Mouse (Mus musculus) heart, embryonic 16.5 days (tissue): ENCODE measurements around the gene Fancl. TPM values are rescaled to one million over a fixed set of nuclear protein-coding genes. Genes with fewer than 3 reads are reported as not detected.

Experiments
- ATAC-seq: fragments of 200-750 bp; cut with Nextera tagmentation; replicated peaks from 2 replicates; pipeline ENCODE4 v1.8.0; 2017; ENCODE audit warnings: moderate number of reproducible peaks; ENCODE audit not compliant: insufficient read depth, low FRiP score; ENCODE audit errors: extremely low read depth
- H3K27ac ChIP-seq: fragments of 300-500 bp; sonication (generic); 2 replicates; pipeline ENCODE4 v1.5.1; 2014; ENCODE audit warnings: mild to moderate bottlenecking, low read length, control low read depth, moderate library complexity
- H3K27me3 ChIP-seq: fragments of 300-500 bp; sonication (generic); 2 replicates; pipeline ENCODE4 v1.6.1; 2014; ENCODE audit warnings: low read length, mixed read lengths; ENCODE audit not compliant: control insufficient read depth, insufficient read depth
- H3K36me3 ChIP-seq: fragments of 300-500 bp; sonication (generic); 2 replicates; pipeline ENCODE4 v1.6.1; 2014; ENCODE audit not compliant: control insufficient read depth, insufficient read depth
- H3K4me1 ChIP-seq: fragments of 300-500 bp; sonication (generic); 2 replicates; pipeline ENCODE4 v1.6.1; 2014; ENCODE audit warnings: low read length, mixed read lengths; ENCODE audit not compliant: control insufficient read depth, insufficient read depth
- H3K4me2 ChIP-seq: fragments of 300-500 bp; sonication (generic); 2 replicates; pipeline ENCODE4 v1.6.1; 2014; ENCODE audit warnings: low read depth, mild to moderate bottlenecking, control low read depth, low read length
- H3K4me3 ChIP-seq: fragments of 300-500 bp; sonication (generic); 2 replicates; pipeline ENCODE4 v1.5.1; 2014; ENCODE audit warnings: mild to moderate bottlenecking, control low read depth, low read length
- H3K9ac ChIP-seq: fragments of 300-500 bp; sonication (generic); 2 replicates; pipeline ENCODE4 v1.6.1; 2014; ENCODE audit warnings: low read length, control low read depth
- H3K9me3 ChIP-seq: fragments of 300-500 bp; sonication (generic); replicated peaks from 2 replicates; pipeline ENCODE4 v1.6.1; 2016; ENCODE audit warnings: low read length; ENCODE audit not compliant: control insufficient read depth
- WGBS: fragments of 180-500 bp; shearing (Covaris S2); extraction: QIAGEN DNeasy Blood & Tissue Kit; methylation state at CpG from one replicate; pipeline ENCODE4 v1.1.7; 2014; 5-methylcytosine and 5-hydroxymethylcytosine counted together
- polyA plus RNA-seq: library from polyadenylated mRNA; unstranded; fragments of >200 nt; fragmentation: Nextera tagmentation; extraction: Ambion mirVana; gene quantifications from 2 replicates; pipeline ENCODE4 v1.2.1, GENCODE M21; 2015

The Fancl gene
- polyA plus RNA-seq, 1 experiment from 2014 or later: 20.9 TPM

DNA sequence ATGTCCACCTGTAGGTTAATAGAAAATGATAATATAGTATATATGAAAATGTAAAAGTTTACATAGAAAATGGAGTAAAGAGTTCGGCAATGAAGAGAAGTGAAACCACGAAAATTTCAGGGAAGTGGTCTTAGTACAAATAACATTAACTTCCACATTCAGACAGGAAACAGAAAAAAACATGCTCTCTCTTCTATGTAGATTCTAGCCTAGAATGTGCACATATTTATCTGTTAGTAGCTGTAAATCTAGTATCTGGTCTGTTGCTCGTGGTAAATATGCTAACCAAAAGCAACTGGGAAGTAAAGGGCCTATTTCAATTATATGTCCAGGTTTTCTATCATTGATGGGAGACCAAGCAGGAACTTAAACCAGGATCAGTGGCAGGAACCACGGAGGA, 66.8 kb downstream of the Fancl start:
- no peaks in the 10 kb centered on the region for H3K27me3 ChIP-seq
- H3K9me3 ChIP-seq: no peaks in the 10 kb centered on the region
- WGBS: 79% methylated on average over 4 of the region's 4 CpGs
- H3K4me1 ChIP-seq: no peaks in the 10 kb centered on the region
- ATAC-seq: no peak
- H3K4me3 ChIP-seq: no peak overlapping the region
- H3K9ac ChIP-seq: no peak overlapping the region
- no peaks in the 10 kb centered on the region for H3K36me3 ChIP-seq
- no peak overlapping the region for H3K27ac ChIP-seq
- no peak overlapping the region for H3K4me2 ChIP-seq

DNA sequence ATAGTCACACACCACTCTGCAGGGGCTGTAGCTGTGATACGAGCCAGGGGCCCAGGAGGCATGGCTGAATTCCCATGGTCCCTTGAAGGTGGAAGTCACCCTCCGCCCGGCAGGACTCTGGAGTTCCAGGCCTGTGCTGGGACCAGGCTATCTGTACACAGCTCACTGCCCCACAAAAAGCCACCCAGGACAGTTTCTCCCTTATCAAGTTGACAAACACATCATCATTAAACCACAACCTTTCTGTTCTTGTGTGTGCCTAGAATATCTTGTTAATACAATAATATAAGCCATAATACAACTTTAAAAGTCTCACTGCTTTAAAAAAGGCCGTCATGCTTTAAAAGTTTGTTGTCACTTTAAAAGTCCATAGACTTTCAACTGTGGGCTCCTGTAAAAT, 68.1 kb downstream of the Fancl start:
- Histone ChIP-seq H3K36me3 (no peaks in the 10 kb centered on the region), H3K27me3 (no peaks in the 10 kb centered on the region), H3K4me3 (no peak overlapping the region), H3K9ac (no peak overlapping the region), H3K4me2 (no peak overlapping the region), H3K9me3 (no peaks in the 10 kb centered on the region), H3K27ac (no peak overlapping the region), H3K4me1 (no peaks in the 10 kb centered on the region)
- ATAC-seq: no peak
- WGBS: 79% methylated on average over 4 of the region's 4 CpGs

GRCm38 (mm10) chr11:26477037-26477739, 91.3 kb downstream of the Fancl start:
- no peaks in the 10 kb centered on the region for H3K4me1 ChIP-seq
- WGBS: 58% methylated on average over 6 of the region's 6 CpGs
- peaks cover 13% of the 10 kb centered on the region for H3K36me3 ChIP-seq
- ATAC-seq: no peak
- no peak overlapping the region for H3K27ac ChIP-seq
- no peaks in the 10 kb centered on the region for H3K9me3 ChIP-seq
- no peak overlapping the region for H3K4me3 ChIP-seq
- no peak overlapping the region for H3K9ac ChIP-seq
- H3K4me2 ChIP-seq: no peak overlapping the region
- H3K27me3 ChIP-seq: no peaks in the 10 kb centered on the region

DNA sequence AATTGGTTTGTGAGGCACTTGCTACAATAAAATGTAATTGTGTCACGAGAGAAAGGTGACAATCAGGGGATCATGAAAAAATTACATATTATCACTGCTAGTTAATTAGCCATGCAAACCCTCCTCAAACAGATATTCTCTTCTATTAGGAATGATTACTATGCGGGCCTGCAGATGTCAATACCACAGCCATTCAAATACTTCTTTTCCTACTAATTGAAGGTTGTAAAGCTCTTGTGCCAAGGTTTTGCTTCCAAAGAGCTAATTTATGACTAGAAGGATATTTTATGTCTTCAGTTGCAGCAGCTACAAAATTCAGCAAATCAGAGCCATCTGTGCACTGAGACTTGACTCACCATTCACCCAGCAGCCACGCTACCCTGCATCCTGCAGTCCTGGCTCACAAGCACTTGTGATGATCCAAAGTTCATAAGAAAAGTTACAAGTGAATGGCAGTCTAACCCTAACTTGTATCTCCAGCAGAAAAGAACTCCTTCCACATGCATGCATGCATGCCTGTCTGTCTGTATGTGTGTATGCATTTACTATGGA, 95.8 kb downstream of the Fancl start:
- ATAC-seq: no peak
- Histone ChIP-seq H3K27me3 (no peaks in the 10 kb centered on the region), H3K4me1 (no peaks in the 10 kb centered on the region), H3K4me3 (no peak overlapping the region), H3K4me2 (no peak overlapping the region), H3K9ac (no peak overlapping the region), H3K36me3 (no peaks in the 10 kb centered on the region), H3K27ac (no peak overlapping the region), H3K9me3 (no peaks in the 10 kb centered on the region)
- 93% methylated on average over 3 of the region's 3 CpGs for WGBS

- 48% methylated on average over 12 of the region's 12 CpGs for WGBS
- H3K9me3 ChIP-seq: no peaks in the 10 kb centered on the region
- H3K27me3 ChIP-seq: no peaks in the 10 kb centered on the region
- ATAC-seq: no peak; the same call in 1 of the 2 replicates
- no peaks in the 10 kb centered on the region for H3K36me3 ChIP-seq
- no peak overlapping the region; the same call in 1 of the 2 replicates for H3K4me2 ChIP-seq
- H3K4me3 ChIP-seq: no peak overlapping the region
- H3K9ac ChIP-seq: no peak overlapping the region
- H3K4me1 ChIP-seq: no peaks in the 10 kb centered on the region
- peak overlapping the region; percentile 7; the same call in 1 of the 2 replicates for H3K27ac ChIP-seq
These were observed 104.0 kb downstream of the Fancl start for GRCm38 (mm10) chr11:26489761-26490466.

DNA sequence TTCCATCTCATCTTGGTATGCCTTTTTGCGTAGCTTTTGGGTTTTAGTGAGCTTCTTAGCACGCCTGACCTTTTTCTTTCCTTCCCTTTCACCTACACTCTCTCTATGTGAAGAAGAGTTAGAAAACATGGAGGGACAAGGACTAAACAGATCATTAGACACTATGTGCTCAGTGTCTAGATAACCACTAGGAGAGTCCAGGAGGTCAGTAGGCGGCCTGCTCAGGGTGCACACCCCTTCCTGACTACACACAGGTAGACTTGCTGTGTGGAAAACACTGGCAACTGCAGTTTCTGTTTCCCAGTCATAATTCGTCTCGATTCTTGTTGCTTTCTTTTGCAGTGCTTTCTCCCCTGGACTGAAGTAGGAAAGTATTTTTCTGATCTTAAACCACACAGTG, 110.0 kb downstream of the Fancl start:
- Histone ChIP-seq H3K27ac (no peak overlapping the region), H3K9me3 (no peaks in the 10 kb centered on the region), H3K4me1 (no peaks in the 10 kb centered on the region), H3K27me3 (no peaks in the 10 kb centered on the region), H3K4me3 (no peak overlapping the region), H3K9ac (no peak overlapping the region), H3K4me2 (no peak overlapping the region), H3K36me3 (no peaks in the 10 kb centered on the region)
- 83% methylated on average over 5 of the region's 5 CpGs for WGBS
- ATAC-seq: no peak

DNA sequence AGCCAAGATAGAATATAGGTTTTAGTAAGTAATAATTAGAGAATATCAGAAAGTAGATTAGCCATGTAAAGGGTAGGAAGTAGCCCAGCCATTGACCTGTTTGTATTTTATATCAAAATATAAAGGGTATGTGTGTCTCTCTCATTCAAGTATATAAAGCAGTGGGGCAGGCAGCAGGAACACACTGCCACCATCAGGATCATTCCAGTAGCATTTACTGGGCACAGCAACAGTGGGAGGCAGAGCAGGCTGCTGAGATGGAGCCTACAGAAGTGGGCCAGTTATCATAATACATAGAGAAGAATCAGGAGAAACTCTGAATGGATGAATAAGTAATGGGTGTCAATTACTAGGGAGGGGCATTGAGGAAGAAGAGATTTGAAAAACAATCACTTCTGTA, 127.7 kb downstream of the Fancl start:
- no peak for ATAC-seq
- H3K27ac ChIP-seq: no peak overlapping the region
- no peaks in the 10 kb centered on the region for H3K27me3 ChIP-seq
- no peaks in the 10 kb centered on the region; the same call in 1 of the 2 replicates for H3K36me3 ChIP-seq
- no peak overlapping the region for H3K9ac ChIP-seq
- no peak overlapping the region for H3K4me2 ChIP-seq
- no peak overlapping the region for H3K4me3 ChIP-seq
- no peaks in the 10 kb centered on the region for H3K9me3 ChIP-seq
- H3K4me1 ChIP-seq: peaks cover 5% of the 10 kb centered on the region; the same call in 1 of the 2 replicates

DNA sequence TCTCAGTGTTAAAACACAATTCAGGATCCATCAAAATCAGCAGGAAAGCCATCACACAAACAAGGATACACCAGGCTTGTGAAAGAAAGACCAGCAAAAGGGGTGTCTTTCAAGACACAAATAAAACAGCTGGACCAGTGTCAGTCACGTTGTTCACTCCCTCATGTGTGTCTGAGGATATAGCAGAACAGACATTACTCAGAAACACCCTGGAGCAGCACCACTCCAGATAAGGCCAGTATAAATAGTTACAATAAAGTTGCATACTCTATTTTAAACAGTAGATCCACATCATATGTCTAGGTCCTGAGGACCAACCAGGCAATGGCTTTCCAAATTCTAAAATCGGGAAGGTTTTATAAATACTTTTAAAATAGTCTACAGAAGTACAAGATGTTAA, 130.2 kb downstream of the Fancl start:
- Histone ChIP-seq H3K27ac (peak overlapping the region; percentile 61), H3K36me3 (no peaks in the 10 kb centered on the region), H3K9me3 (no peaks in the 10 kb centered on the region), H3K9ac (no peak overlapping the region), H3K4me2 (no peak overlapping the region), H3K27me3 (no peaks in the 10 kb centered on the region), H3K4me3 (no peak overlapping the region), H3K4me1 (peaks cover 8% of the 10 kb centered on the region)
- WGBS: 34% methylated on average over 2 of the region's 2 CpGs
- ATAC-seq: peak; percentile 73

GRCm38 (mm10) chr11:26518991-26519390, 133.1 kb downstream of the Fancl start:
- Histone ChIP-seq H3K4me1 (peaks cover 8% of the 10 kb centered on the region), H3K4me3 (no peak overlapping the region), H3K36me3 (no peaks in the 10 kb centered on the region), H3K27me3 (no peaks in the 10 kb centered on the region), H3K9ac (no peak overlapping the region), H3K4me2 (no peak overlapping the region), H3K9me3 (0 out of 2 replicates have a peak, but pooled peaks cover 2% of the 10 kb centered on the region), H3K27ac (no peak overlapping the region)
- WGBS: 44% methylated on average over 3 of the region's 3 CpGs
- no peak for ATAC-seq
